Mouse (Mus musculus) heart, adult 2 months (tissue): Measurements from ENCODE around the gene Ep300. TPM values are rescaled to one million over a fixed set of nuclear protein-coding genes. Genes with fewer than 3 reads are reported as not detected.

ENCODE experiments used
- DNase-seq, 2 experiments: peaks; one replicate each; pipeline ENCODE4 v3.0.0; 2021
- H3K27ac ChIP-seq: fragments of 200-600 bp; 2 replicates; pipeline ENCODE4 v1.8.1; 2022
- H3K27me3 ChIP-seq: fragments of 200-500 bp; 2 replicates; pipeline ENCODE4 v1.6.1; 2012; ENCODE audit warnings: mild to moderate bottlenecking, low read length, inconsistent platforms, mixed read lengths; ENCODE audit not compliant: control insufficient read depth, insufficient read depth
- H3K36me3 ChIP-seq: fragments of 200-500 bp; 2 replicates; pipeline ENCODE4 v1.6.1; 2012; ENCODE audit warnings: low read length, inconsistent platforms; ENCODE audit not compliant: control insufficient read depth, insufficient read depth
- H3K4me1 ChIP-seq: fragments of 200-500 bp; 2 replicates; pipeline ENCODE4 v1.6.1; 2011; ENCODE audit warnings: low read length; ENCODE audit not compliant: control insufficient read depth, insufficient read depth
- H3K4me3 ChIP-seq: fragments of 200-600 bp; 2 replicates; pipeline ENCODE4 v1.8.1; 2022
- H3K79me2 ChIP-seq: fragments of 200-500 bp; replicated peaks from 2 replicates; pipeline ENCODE4 v1.6.1; 2012; ENCODE audit warnings: mild to moderate bottlenecking, inconsistent platforms, low read length, moderate library complexity, mixed read lengths; ENCODE audit not compliant: control insufficient read depth, insufficient read depth
- H3K9ac ChIP-seq: fragments of 200-500 bp; 2 replicates; pipeline ENCODE4 v1.6.1; 2012; ENCODE audit warnings: low read depth, mild to moderate bottlenecking, control low read depth, inconsistent platforms, low read length, mixed read lengths
- CTCF ChIP-seq: fragments of 200-600 bp; IDR thresholded peaks from 2 replicates; pipeline ENCODE4 v1.8.1; 2022; ENCODE audit warnings: antibody characterized with exemption, mild to moderate bottlenecking, moderate library complexity
- EP300 ChIP-seq: fragments of 200-500 bp; IDR thresholded peaks from 2 replicates; pipeline ENCODE4 v1.6.1; 2011; ENCODE audit warnings: low read depth, low read length, control low read depth; ENCODE audit not compliant: insufficient read depth
- POLR2A ChIP-seq: fragments of 200-500 bp; IDR thresholded peaks from 2 replicates; pipeline ENCODE4 v1.6.1; 2011; ENCODE audit warnings: mild to moderate bottlenecking, low read depth, low read length, control low read depth; ENCODE audit not compliant: insufficient read depth
- WGBS: fragments of 180-500 bp; shearing (Covaris S2); methylation state at CpG from one replicate; pipeline ENCODE4 v1.1.7; 2018; 5-methylcytosine and 5-hydroxymethylcytosine counted together
- intact Hi-C: fragments of 180-260 bp; cut with DNase I; formaldehyde crosslinking; loops from one replicate; pipeline ENCODE4 v1.15.1; 2025
- polyA plus RNA-seq: library from polyadenylated mRNA; depleted of rRNA; stranded (reverse); fragments of >200 nt; gene quantifications from 2 replicates; pipeline ENCODE4 v1.2.3, GENCODE M21; 2012
- total RNA-seq, 2 experiments: library from RNA; stranded (reverse); gene quantifications; 2 replicates each; pipeline ENCODE4 v1.2.3; 2021

The Ep300 gene
- total and polyA plus RNA-seq, 3 experiments = 14.7 to 49.0 (median 37.7) TPM

GRCm38 (mm10) chr15:81693967-81694881 lies 109.1 kb downstream of the Ep300 start:
- peak overlapping the region; percentile 47 for H3K27ac ChIP-seq
- peak overlapping the region; percentile 63 for H3K4me3 ChIP-seq
- DNase-seq = peak; percentile 88 to 89
- no peaks in the 10 kb centered on the region; the same call in 1 of the 2 replicates for H3K4me1 ChIP-seq
- 1% methylated on average over 107 of the region's 107 CpGs for WGBS
- peak; percentile 84 for TF ChIP-seq CTCF
- 0 out of 2 replicates have a peak, but pooled peaks have one; percentile 12 for TF ChIP-seq EP300
- TF ChIP-seq POLR2A = 0 out of 2 replicates have a peak, but pooled peaks have one; percentile 28
- peak overlapping the region; percentile 86 for H3K9ac ChIP-seq
- intact Hi-C loops = no loop called here
- no peaks in the 10 kb centered on the region for H3K36me3 ChIP-seq
- no peaks in the 10 kb centered on the region for H3K79me2 ChIP-seq
- H3K27me3 ChIP-seq = no peaks in the 10 kb centered on the region

- Histone ChIP-seq H3K36me3 (no peaks in the 10 kb centered on the region), H3K79me2 (no peaks in the 10 kb centered on the region), H3K9ac (peak overlapping the region; percentile 86), H3K27me3 (no peaks in the 10 kb centered on the region), H3K27ac (no peak overlapping the region), H3K4me3 (peak overlapping the region; percentile 63), H3K4me1 (no peaks in the 10 kb centered on the region; the same call in 1 of the 2 replicates)
- WGBS = 42% methylated on average over 19 of the region's 19 CpGs
- intact Hi-C loops = no loop called here
- no peak for DNase-seq
- TF ChIP-seq CTCF (no peak), EP300 (no peak), POLR2A (no peak)
Measured at GRCm38 (mm10) chr15:81694891-81695290, 109.7 kb downstream of the Ep300 start.

GRCm38 (mm10) chr15:81697175-81697574 lies 112.0 kb downstream of the Ep300 start, which contains the start of gene Chadl:
TSS of gene Chadl (minus strand) at chr15:81697287.
- no peak within 1 kb of the TSS for H3K9ac ChIP-seq
- no peak for DNase-seq
- no peaks in the 10 kb centered on the region for H3K79me2 ChIP-seq
- H3K4me3 ChIP-seq = no peak within 1 kb of the TSS
- no peaks in the 10 kb centered on the region; the same call in 1 of the 2 replicates for H3K4me1 ChIP-seq
- TF ChIP-seq EP300 (no peak), POLR2A (no peak), CTCF (no peak)
- no peaks in the 10 kb centered on the region for H3K36me3 ChIP-seq
- intact Hi-C loops = no loop called here
- H3K27me3 ChIP-seq = no peaks in the 10 kb centered on the region
- H3K27ac ChIP-seq = no peak within 1 kb of the TSS
- WGBS = 73% methylated on average over 7 of the region's 7 CpGs

- no peak overlapping the region for H3K27ac ChIP-seq
- H3K27me3 ChIP-seq = no peaks in the 10 kb centered on the region
- intact Hi-C loops = no loop called here
- 43% methylated on average over 3 of the region's 3 CpGs for WGBS
- H3K9ac ChIP-seq = no peak overlapping the region
- no peaks in the 10 kb centered on the region for H3K36me3 ChIP-seq
- H3K79me2 ChIP-seq = no peaks in the 10 kb centered on the region
- no peaks in the 10 kb centered on the region; the same call in 1 of the 2 replicates for H3K4me1 ChIP-seq
- H3K4me3 ChIP-seq = no peak overlapping the region
- DNase-seq = no peak
- TF ChIP-seq CTCF = peak; percentile 80
- TF ChIP-seq POLR2A = no peak
Measured at GRCm38 (mm10) chr15:81697847-81698246, 112.7 kb downstream of the Ep300 start.

- no peaks in the 10 kb centered on the region; the same call in 1 of the 2 replicates for H3K4me1 ChIP-seq
- no peak overlapping the region for H3K4me3 ChIP-seq
- intact Hi-C loops = no loop called here
- H3K79me2 ChIP-seq = no peaks in the 10 kb centered on the region
- H3K36me3 ChIP-seq = no peaks in the 10 kb centered on the region
- H3K27ac ChIP-seq = no peak overlapping the region
- 64% methylated on average over 2 of the region's 2 CpGs for WGBS
- DNase-seq = no peak
- H3K27me3 ChIP-seq = no peaks in the 10 kb centered on the region
- TF ChIP-seq EP300 (no peak), POLR2A (no peak), CTCF (no peak)
- H3K9ac ChIP-seq = no peak overlapping the region
Measured at GRCm38 (mm10) chr15:81698532-81698931, 113.4 kb downstream of the Ep300 start.

GRCm38 (mm10) chr15:81700161-81700560 lies 115.0 kb downstream of the Ep300 start:
- Histone ChIP-seq H3K27ac (no peak overlapping the region), H3K27me3 (no peaks in the 10 kb centered on the region), H3K79me2 (no peaks in the 10 kb centered on the region), H3K9ac (no peak overlapping the region), H3K4me1 (no peaks in the 10 kb centered on the region), H3K36me3 (no peaks in the 10 kb centered on the region), H3K4me3 (no peak overlapping the region)
- TF ChIP-seq EP300 (no peak), POLR2A (no peak), CTCF (no peak)
- intact Hi-C loops = no loop called here
- 63% methylated on average over 2 of the region's 2 CpGs for WGBS
- DNase-seq = no peak
